Mouse (Mus musculus) forebrain, embryonic 11.5 days (tissue): Measurements from ENCODE around the gene Dnah6. TPM values are rescaled to one million over a fixed set of nuclear protein-coding genes. Genes with fewer than 3 reads are reported as not detected.

Experiments used
- ATAC-seq: fragments of 200-750 bp; cut with Nextera tagmentation; replicated peaks from 2 replicates; pipeline ENCODE4 v1.8.0; 2017; ENCODE audit warnings: moderate TSS enrichment; ENCODE audit not compliant: low FRiP score
- DNase-seq: peaks from one replicate; pipeline ENCODE4 v3.0.0-alpha.2; 2017; ENCODE audit warnings: low spot score
- H3K27ac ChIP-seq: fragments of 300-500 bp; sonication (generic); 2 replicates; pipeline ENCODE4 v1.5.1; 2014; ENCODE audit warnings: low read depth, low read length
- H3K27me3 ChIP-seq: fragments of 300-500 bp; sonication (generic); 2 replicates; pipeline ENCODE4 v1.6.1; 2014; ENCODE audit warnings: mild to moderate bottlenecking, low read length, mixed read lengths; ENCODE audit not compliant: control insufficient read depth, insufficient read depth
- H3K36me3 ChIP-seq: fragments of 300-500 bp; sonication (generic); 2 replicates; pipeline ENCODE4 v1.6.1; 2014; ENCODE audit warnings: mild to moderate bottlenecking, low read length, moderate library complexity, mixed read lengths; ENCODE audit not compliant: control insufficient read depth, insufficient read depth
- H3K4me1 ChIP-seq: fragments of 300-500 bp; sonication (generic); replicated peaks from 2 replicates; pipeline ENCODE4 v1.6.1; 2014; ENCODE audit warnings: low read length, mixed read lengths; ENCODE audit not compliant: control insufficient read depth, insufficient read depth
- H3K4me2 ChIP-seq: fragments of 300-500 bp; sonication (generic); 2 replicates; pipeline ENCODE4 v1.6.1; 2014; ENCODE audit warnings: low read depth, mild to moderate bottlenecking, low read length, moderate library complexity, mixed read lengths; ENCODE audit not compliant: severe bottlenecking
- H3K4me3 ChIP-seq: fragments of 300-500 bp; sonication (generic); 2 replicates; pipeline ENCODE4 v1.5.1; 2014; ENCODE audit warnings: low read depth, low read length
- H3K9ac ChIP-seq: fragments of 300-500 bp; sonication (generic); 2 replicates; pipeline ENCODE4 v1.6.1; 2014; ENCODE audit warnings: low read length
- H3K9me3 ChIP-seq: fragments of 300-500 bp; sonication (generic); 2 replicates; pipeline ENCODE4 v1.6.1; 2016; ENCODE audit warnings: low read length, mixed read lengths; ENCODE audit not compliant: control insufficient read depth
- WGBS: fragments of 180-500 bp; shearing (Covaris S2); extraction: QIAGEN DNeasy Blood & Tissue Kit; methylation state at CpG from one replicate; pipeline ENCODE4 v1.1.7; 2014; 5-methylcytosine and 5-hydroxymethylcytosine counted together
- polyA plus RNA-seq: library from polyadenylated mRNA; unstranded; fragments of >200 nt; fragmentation: Nextera tagmentation; extraction: Ambion mirVana; gene quantifications from 2 replicates; pipeline ENCODE4 v1.2.1, GENCODE M21; 2014

Gene Dnah6
- polyA plus RNA-seq, 1 experiment from 2014 or later, result 0.04 TPM

DNA sequence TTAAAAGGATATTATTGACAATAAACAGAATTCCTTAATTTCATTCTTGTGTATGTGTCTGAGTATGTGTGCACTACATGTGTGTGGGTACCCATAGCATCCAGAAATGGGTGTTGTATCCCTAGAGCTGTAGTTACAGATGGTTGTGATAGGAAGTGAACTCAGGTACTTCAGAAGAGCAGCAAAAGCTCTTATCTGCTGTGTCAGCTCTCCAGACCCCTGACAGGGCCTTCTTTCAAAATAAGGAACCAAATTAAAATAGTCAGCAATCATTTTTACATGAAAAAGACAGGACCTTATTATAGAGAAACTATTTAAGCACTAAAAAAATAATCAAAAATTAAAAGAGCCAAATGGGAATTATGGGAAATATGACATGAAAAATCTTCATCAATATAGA lies 9.8 kb downstream of the Dnah6 start:
- no peaks in the 10 kb centered on the region for H3K4me1 ChIP-seq
- no peak overlapping the region for H3K27ac ChIP-seq
- no peak overlapping the region for H3K4me2 ChIP-seq
- no peaks in the 10 kb centered on the region for H3K9me3 ChIP-seq
- no peaks in the 10 kb centered on the region for H3K27me3 ChIP-seq
- ATAC-seq, result no peak
- no peak overlapping the region for H3K9ac ChIP-seq
- no peak overlapping the region for H3K4me3 ChIP-seq
- no peaks in the 10 kb centered on the region for H3K36me3 ChIP-seq
- no peak for DNase-seq

DNA sequence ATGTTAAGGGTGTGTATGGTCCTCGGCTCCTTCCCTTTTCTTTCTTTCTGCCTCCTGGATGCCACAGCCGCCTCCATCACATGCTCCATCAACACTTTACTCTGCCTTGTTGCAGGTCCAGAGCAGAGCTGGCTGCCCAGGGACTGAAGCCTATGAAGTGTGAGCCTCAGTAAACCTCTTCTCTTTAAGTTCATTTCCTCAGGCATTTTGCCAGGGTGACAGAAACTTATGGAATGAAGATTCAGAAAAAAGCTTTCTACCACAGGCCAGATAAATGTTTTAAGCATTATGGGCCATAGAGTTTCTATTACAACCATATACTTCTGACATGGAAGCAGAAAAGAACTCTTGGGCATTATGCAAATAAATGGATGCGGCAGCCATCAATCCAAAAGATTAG lies 10.4 kb downstream of the Dnah6 start:
- Histone ChIP-seq H3K9me3 (no peaks in the 10 kb centered on the region), H3K4me3 (no peak overlapping the region), H3K4me1 (no peaks in the 10 kb centered on the region), H3K27ac (no peak overlapping the region), H3K9ac (no peak overlapping the region), H3K4me2 (no peak overlapping the region), H3K27me3 (no peaks in the 10 kb centered on the region), H3K36me3 (no peaks in the 10 kb centered on the region)
- WGBS, result 91% methylated on average over 3 of the region's 3 CpGs
- DNase-seq (no peak), ATAC-seq (no peak)

DNA sequence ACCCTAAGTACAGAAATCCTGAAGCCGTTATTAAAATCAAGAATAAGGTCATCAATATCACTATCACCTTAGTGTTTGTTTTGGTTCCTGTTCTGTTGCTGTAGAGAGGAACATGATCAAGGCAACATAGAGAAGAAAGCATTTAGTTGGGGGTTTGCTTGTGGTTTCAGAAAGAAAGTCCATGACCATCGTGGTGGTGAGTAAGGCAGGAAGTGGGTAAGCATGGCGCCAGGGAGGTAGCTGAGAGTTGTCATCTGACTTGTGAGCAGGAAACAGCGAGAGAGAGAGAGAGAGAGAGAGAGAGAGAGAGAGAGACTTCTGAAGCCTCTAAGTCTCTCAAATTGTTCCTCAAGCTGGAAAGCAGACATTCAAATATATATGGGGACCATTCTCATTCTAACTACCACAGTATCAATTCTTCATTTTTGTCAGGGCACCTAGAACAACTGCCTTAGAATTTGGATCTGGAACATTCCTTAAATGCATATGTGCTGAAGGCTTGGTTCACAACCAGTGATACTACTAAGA lies 10.9 kb downstream of the Dnah6 start:
- Histone ChIP-seq H3K27ac (no peak overlapping the region), H3K4me1 (no peaks in the 10 kb centered on the region), H3K9ac (no peak overlapping the region), H3K4me3 (no peak overlapping the region), H3K9me3 (no peaks in the 10 kb centered on the region), H3K27me3 (no peaks in the 10 kb centered on the region), H3K36me3 (no peaks in the 10 kb centered on the region), H3K4me2 (no peak overlapping the region)
- DNase-seq, result no peak
- no peak for ATAC-seq
- 93% methylated on average over 4 of the region's 4 CpGs for WGBS

DNA sequence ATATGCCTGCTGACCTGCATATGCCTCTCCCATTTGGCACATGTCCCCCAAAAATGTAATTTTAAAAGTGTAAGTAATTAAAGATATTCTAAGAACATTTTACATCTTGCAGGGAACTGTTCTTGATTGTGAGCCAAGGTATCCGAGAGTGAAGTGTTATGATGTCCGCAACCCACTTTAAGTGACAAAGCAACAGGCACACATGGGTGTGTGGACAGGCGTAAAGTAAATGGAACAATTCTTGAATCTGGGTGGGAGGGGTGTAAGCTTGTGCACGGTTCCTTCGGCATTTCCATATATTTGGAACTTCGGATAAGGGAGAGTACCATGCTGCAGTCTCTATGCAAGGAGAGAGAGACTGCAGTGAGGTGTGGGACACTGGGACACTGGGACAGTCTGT lies 11.9 kb downstream of the Dnah6 start:
- Histone ChIP-seq H3K9ac (no peak overlapping the region), H3K9me3 (no peaks in the 10 kb centered on the region), H3K4me1 (no peaks in the 10 kb centered on the region), H3K36me3 (no peaks in the 10 kb centered on the region), H3K27ac (no peak overlapping the region), H3K4me3 (no peak overlapping the region), H3K4me2 (no peak overlapping the region), H3K27me3 (no peaks in the 10 kb centered on the region)
- WGBS, result 92% methylated on average over 6 of the region's 6 CpGs
- DNase-seq (no peak), ATAC-seq (no peak)

DNA sequence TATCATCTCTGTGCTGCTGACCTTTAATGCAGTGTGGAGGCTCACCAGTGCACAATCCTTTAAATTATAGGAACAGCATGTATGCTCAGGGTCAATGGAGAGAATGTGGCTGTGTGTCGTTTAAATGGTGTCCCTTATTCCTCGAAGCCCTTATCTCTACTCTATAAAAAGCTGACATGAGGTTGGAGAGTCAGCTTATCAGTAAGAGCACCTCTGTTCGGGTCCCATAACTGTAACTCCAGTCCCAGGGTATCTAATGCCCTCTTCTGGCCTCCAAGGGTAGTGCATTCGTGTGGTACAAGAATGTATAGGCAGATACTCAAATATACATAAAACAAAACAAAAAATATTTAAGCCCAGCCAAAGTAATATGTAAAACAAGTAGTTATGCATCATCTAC lies 16.5 kb downstream of the Dnah6 start:
- no peak overlapping the region for H3K27ac ChIP-seq
- H3K4me2 ChIP-seq, result no peak overlapping the region
- no peaks in the 10 kb centered on the region for H3K4me1 ChIP-seq
- no peak overlapping the region for H3K9ac ChIP-seq
- no peaks in the 10 kb centered on the region for H3K9me3 ChIP-seq
- 84% methylated on average over 4 of the region's 4 CpGs for WGBS
- DNase-seq (no peak), ATAC-seq (no peak)
- no peak overlapping the region for H3K4me3 ChIP-seq
- no peaks in the 10 kb centered on the region for H3K27me3 ChIP-seq
- no peaks in the 10 kb centered on the region for H3K36me3 ChIP-seq

DNA sequence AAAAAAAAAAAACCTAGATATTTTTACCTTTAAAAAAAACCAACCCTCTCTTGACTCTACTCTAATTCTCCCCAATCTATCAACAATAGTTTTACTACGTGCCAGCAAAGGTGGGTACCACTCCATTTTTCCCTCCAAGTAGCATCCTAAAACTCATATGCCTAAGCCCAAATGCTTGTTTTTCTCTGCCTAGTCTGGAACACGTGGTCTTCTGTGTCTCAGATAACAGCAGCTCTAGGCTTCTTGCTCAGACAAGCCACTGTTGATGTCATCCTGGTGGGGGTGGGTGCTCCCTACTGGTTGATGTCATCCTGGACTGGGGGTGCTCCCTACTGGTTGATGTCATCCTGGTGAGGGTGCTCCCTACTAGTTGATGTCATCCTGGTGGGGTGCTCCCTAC lies 17.7 kb downstream of the Dnah6 start:
- DNase-seq, result no peak
- Histone ChIP-seq H3K4me1 (no peaks in the 10 kb centered on the region), H3K9me3 (no peaks in the 10 kb centered on the region), H3K27ac (no peak overlapping the region), H3K36me3 (no peaks in the 10 kb centered on the region), H3K27me3 (no peaks in the 10 kb centered on the region), H3K9ac (no peak overlapping the region), H3K4me3 (no peak overlapping the region), H3K4me2 (no peak overlapping the region)
- 82% methylated on average over 2 of the region's 2 CpGs for WGBS
- no peak for ATAC-seq

DNA sequence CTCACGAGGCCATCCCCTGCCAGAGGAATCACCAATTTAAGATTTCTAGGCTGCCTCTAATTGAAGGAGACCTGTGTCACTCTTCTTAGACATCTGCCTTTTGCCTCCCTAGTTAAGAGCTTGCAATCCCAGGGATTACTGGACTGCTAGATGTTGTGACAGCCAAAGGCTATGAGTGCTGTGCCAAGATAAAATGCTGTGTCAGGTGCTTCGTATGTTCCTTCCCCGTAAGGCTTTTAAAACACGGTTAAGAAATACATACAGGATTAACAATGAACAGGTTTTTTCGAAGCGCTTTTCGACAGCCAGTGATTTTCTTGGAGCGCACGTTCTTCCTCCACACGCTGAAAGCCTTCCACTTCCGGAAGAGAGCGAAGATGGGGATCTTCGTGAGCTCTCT lies 26.2 kb downstream of the Dnah6 start:
- Histone ChIP-seq H3K9me3 (no peaks in the 10 kb centered on the region), H3K27me3 (no peaks in the 10 kb centered on the region), H3K4me3 (no peak overlapping the region), H3K4me2 (no peak overlapping the region), H3K36me3 (no peaks in the 10 kb centered on the region), H3K9ac (no peak overlapping the region), H3K27ac (no peak overlapping the region), H3K4me1 (no peaks in the 10 kb centered on the region)
- 93% methylated on average over 13 of the region's 13 CpGs for WGBS
- ATAC-seq (no peak), DNase-seq (no peak)

DNA sequence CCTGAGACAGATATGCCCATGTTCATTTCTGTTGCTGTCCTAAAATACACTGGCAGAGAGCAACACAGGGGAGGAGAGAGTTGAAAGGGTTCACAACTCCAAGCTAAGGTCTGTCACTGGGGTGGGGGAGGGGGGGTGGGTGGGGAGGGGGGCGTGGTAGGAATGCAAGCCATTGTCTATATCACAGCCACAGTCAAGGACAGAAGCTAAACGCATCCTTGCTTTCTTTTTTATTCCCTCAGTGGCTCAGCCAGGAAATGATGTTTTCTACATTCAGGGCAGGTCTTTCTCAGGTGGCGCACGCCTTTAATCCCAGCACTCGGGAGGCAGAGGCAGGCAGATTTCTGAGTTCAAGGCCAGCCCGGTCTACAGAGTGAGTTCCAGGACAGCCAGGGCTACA lies 30.7 kb downstream of the Dnah6 start:
- Histone ChIP-seq H3K27me3 (no peaks in the 10 kb centered on the region), H3K9me3 (no peaks in the 10 kb centered on the region), H3K4me1 (no peaks in the 10 kb centered on the region), H3K36me3 (no peaks in the 10 kb centered on the region), H3K27ac (no peak overlapping the region), H3K4me3 (no peak overlapping the region), H3K9ac (no peak overlapping the region), H3K4me2 (no peak overlapping the region)
- DNase-seq, result no peak
- no peak for ATAC-seq
- WGBS, result 75% methylated on average over 6 of the region's 6 CpGs

DNA sequence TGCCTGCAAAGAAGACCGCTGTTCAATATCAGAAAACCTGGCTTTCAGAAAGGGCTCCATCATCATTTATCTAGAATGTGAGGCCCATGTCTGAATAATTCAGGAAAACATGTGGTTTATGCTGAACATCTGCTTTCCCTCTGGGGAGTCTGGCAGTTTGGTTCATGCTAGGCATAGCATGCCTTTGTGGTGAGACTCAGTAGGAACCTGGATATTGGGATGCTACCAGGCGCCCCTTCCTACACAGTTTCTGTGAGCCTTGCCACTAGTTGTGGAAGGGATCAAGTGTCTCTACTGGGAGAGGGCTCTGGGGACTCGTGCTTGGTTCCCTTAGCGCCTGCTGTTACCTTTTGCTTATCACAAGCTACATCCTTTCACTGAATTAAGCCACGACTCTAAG lies 37.2 kb downstream of the Dnah6 start:
- Histone ChIP-seq H3K4me1 (no peaks in the 10 kb centered on the region), H3K4me2 (no peak overlapping the region)
- WGBS, result 79% methylated on average over 5 of the region's 5 CpGs

More for the DNA sequence above, 37.2 kb downstream of the Dnah6 start:
- Histone ChIP-seq H3K4me3 (no peak overlapping the region), H3K27me3 (no peaks in the 10 kb centered on the region), H3K27ac (no peak overlapping the region), H3K9ac (no peak overlapping the region), H3K36me3 (no peaks in the 10 kb centered on the region), H3K9me3 (no peaks in the 10 kb centered on the region)
- DNase-seq, result no peak
- no peak for ATAC-seq
